In genomic region chr16:76022181-76022580, GRCm38 (mm10) we compare ENCODE assay signal across 25 mouse cellular contexts. TPM values are rescaled to one million over a fixed set of nuclear protein-coding genes. Genes with fewer than 3 reads are reported as not detected.
DNase-seq lines count a peak whose midpoint lies in the region; ATAC-seq and TF ChIP-seq lines count a peak whose summit lies in the region.
"Had no signal": no experiment of that assay in that cellular context is flagged by ENCODE, and none has a peak within 500 bp of the region (broad histone marks: within the 10 kb centered on the region; RNA-seq: fewer than 3 reads in every experiment).

TSS of gene Samsn1 (minus strand) at chr16:76022281.

- TF ChIP-seq CTCF in CH12.LX (conservative IDR thresholded peaks at IDR 0.05 in 1 of 2, IDR thresholded peaks at IDR 0.05 in 1 of 2; ENCODE audit: low read depth in 2 of 2, low read length in 2 of 2), result no peak
- no peak for TF ChIP-seq CTCF in bone marrow, adult 2 months (IDR thresholded peaks at IDR 0.05; ENCODE audit: control insufficient read depth, insufficient read depth, low read length)

- no peak within 1 kb of the TSS for H3K9ac ChIP-seq in CH12.LX (ENCODE audit: insufficient read depth, low read depth)
- H3K9ac ChIP-seq: heart, embryonic 15.5 days; lung, embryonic 15.5 days; midbrain, embryonic 15.5 days; stomach, embryonic 15.5 days had no signal

- DNase-seq in CH12.LX (ENCODE audit: extremely low read depth), result no peak
- no peak for DNase-seq in spleen, adult 18-20 months
- DNase-seq in forebrain, embryonic 10.5 days (ENCODE audit: extremely low spot score, low spot score), result no peak
- DNase-seq in spleen, postnatal 4 days (ENCODE audit: low spot score in 2 of 2), result no peak
- no peak for DNase-seq in left cerebral cortex, postnatal 25 days (ENCODE audit: low spot score in 2 of 2)
- DNase-seq: adrenal gland, postnatal 14 days; B cell, adult 2 months; cerebellum, adult 11-12 months; cerebellum, postnatal 14 days; embryo, embryonic 11 days; gastrocnemius, postnatal 14 days; heart, adult 2 months; heart, postnatal 4 days; thymus, adult 2 months had no signal

- no peak within 1 kb of the TSS for H3K4me2 ChIP-seq in CH12.LX (ENCODE audit: insufficient read depth, low read depth, poor library complexity, severe bottlenecking)
- H3K4me2 ChIP-seq: heart, embryonic 15.5 days; lung, embryonic 15.5 days; midbrain, embryonic 15.5 days; stomach, embryonic 15.5 days had no signal

- dilution Hi-C loops in CH12.LX (cut with MboI; ENCODE audit: extremely low pct_ligation_motif_present, extremely low pct_unique_long_range_greater_than_20kb, low sequenced_read_pairs), result no loop called here

- H3K27ac ChIP-seq in CH12.LX (ENCODE audit: insufficient read depth, low read depth), result no peak within 1 kb of the TSS
- no peak within 1 kb of the TSS for H3K27ac ChIP-seq in bone marrow, adult 2 months (ENCODE audit: control insufficient read depth, insufficient read depth, low read depth, low read length, poor library complexity)
- H3K27ac ChIP-seq in forebrain, embryonic 10.5 days, result no peak within 1 kb of the TSS
- H3K27ac ChIP-seq: heart, adult 2 months; heart, embryonic 15.5 days; lung, embryonic 15.5 days; midbrain, embryonic 15.5 days; stomach, embryonic 15.5 days had no signal

- no peaks in the 10 kb centered on the region for H3K9me3 ChIP-seq in CH12.LX (replicated peaks; ENCODE audit: low read length)
- no peaks in the 10 kb centered on the region for H3K9me3 ChIP-seq in forebrain, embryonic 10.5 days
- H3K9me3 ChIP-seq: heart, embryonic 15.5 days; lung, embryonic 15.5 days; midbrain, embryonic 15.5 days; stomach, embryonic 15.5 days had no signal

- intact Hi-C loops in left cerebral cortex, postnatal 25 days (cut with DNase I), result no loop called here

- H3K4me1 ChIP-seq in CH12.LX (ENCODE audit: control insufficient read depth in 1 of 2, insufficient read depth in 2 of 2), result no peaks in the 10 kb centered on the region
- no peaks in the 10 kb centered on the region for H3K4me1 ChIP-seq in bone marrow, adult 2 months (ENCODE audit: control insufficient read depth, insufficient read depth, low read length)
- no peaks in the 10 kb centered on the region for H3K4me1 ChIP-seq in forebrain, embryonic 10.5 days
- H3K4me1 ChIP-seq: heart, embryonic 15.5 days; lung, embryonic 15.5 days; midbrain, embryonic 15.5 days; stomach, embryonic 15.5 days had no signal

- WGBS in bone marrow, adult 2 months, result 89% methylated on average over 7 of the region's 7 CpGs
- 84% methylated on average over 7 of the region's 7 CpGs for WGBS in forebrain, embryonic 10.5 days

- TF ChIP-seq EP300 in CH12.LX (IDR thresholded peaks at IDR 0.05; ENCODE audit: low read length), result no peak

- no peaks in the 10 kb centered on the region for H3K36me3 ChIP-seq in CH12.LX (replicated peaks in 1 of 2; ENCODE audit: control insufficient read depth in 1 of 2, insufficient read depth in 1 of 2, low read length in 1 of 2)
- no peaks in the 10 kb centered on the region for H3K36me3 ChIP-seq in forebrain, embryonic 10.5 days (replicated peaks)
- H3K36me3 ChIP-seq: heart, embryonic 15.5 days; lung, embryonic 15.5 days; midbrain, embryonic 15.5 days; stomach, embryonic 15.5 days had no signal

- no peaks in the 10 kb centered on the region for H3K27me3 ChIP-seq in CH12.LX (replicated peaks)
- H3K27me3 ChIP-seq in forebrain, embryonic 10.5 days (ENCODE audit: poor library complexity, severe bottlenecking), result no peaks in the 10 kb centered on the region
- H3K27me3 ChIP-seq: heart, embryonic 15.5 days; lung, embryonic 15.5 days; midbrain, embryonic 15.5 days; stomach, embryonic 15.5 days had no signal

- no peak within 1 kb of the TSS for H3K4me3 ChIP-seq in CH12.LX (replicated peaks in 1 of 3; ENCODE audit: low read depth in 2 of 3, low read length in 2 of 3, poor library complexity in 1 of 3)
- no peak within 1 kb of the TSS for H3K4me3 ChIP-seq in bone marrow, adult 2 months (replicated peaks; ENCODE audit: control insufficient read depth, low read depth, low read length)
- no peak within 1 kb of the TSS for H3K4me3 ChIP-seq in forebrain, embryonic 10.5 days
- H3K4me3 ChIP-seq: heart, adult 2 months; heart, embryonic 15.5 days; lung, embryonic 15.5 days; midbrain, embryonic 15.5 days; stomach, embryonic 15.5 days had no signal

- in situ Hi-C loops in CH12.LX (cut with MboI; ENCODE audit: low pct_ligation_motif_present, low pct_unique_long_range_greater_than_20kb, low sequenced_read_pairs), result no loop called here

- no peak for TF ChIP-seq RAD21 in CH12.LX (IDR thresholded peaks at IDR 0.05; ENCODE audit: low read depth, low read length)

- no peak for TF ChIP-seq POLR2A in CH12.LX (IDR thresholded peaks at IDR 0.05; ENCODE audit: low read depth, low read length)
- no peak for TF ChIP-seq POLR2A in bone marrow, adult 2 months (IDR thresholded peaks at IDR 0.05; ENCODE audit: borderline replicate concordance, control insufficient read depth, low read depth, low read length)

- ATAC-seq in inflammation-experienced regulatory T-cells, adult 6 months, result no peak
- ATAC-seq in megakaryocyte progenitor cell, adult 5-6 weeks (replicated peaks; ENCODE audit: poor library complexity), result no peak
- ATAC-seq: forebrain, embryonic 14.5 days; hindbrain, embryonic 16.5 days; intestine, postnatal 0 days; midbrain, embryonic 15.5 days; Patski had no signal

- no peaks in the 10 kb centered on the region for H3K79me2 ChIP-seq in CH12.LX (replicated peaks; ENCODE audit: control insufficient read depth, extremely low read depth, insufficient read depth, poor library complexity, severe bottlenecking)

TF ChIP-seq in CH12.LX, 34 proteins besides CTCF, POLR2A, EP300 and RAD21:
- no peak for TF ChIP-seq GABPA (IDR thresholded peaks at IDR 0.05; ENCODE audit: insufficient replicate concordance, low read depth, low read length)
- TF ChIP-seq CHD1 (IDR thresholded peaks at IDR 0.05; ENCODE audit: low read depth, low read length), result no peak
- no peak for TF ChIP-seq E2F4 (IDR thresholded peaks at IDR 0.05; ENCODE audit: insufficient replicate concordance, low read depth, low read length)

RNA-seq across cellular contexts. Expression of gene Samsn1, which starts in this region (rescaled TPM):
- total RNA-seq in CH12.LX (2012; rRNA removed) (26.7 and 27.7 TPM in 2 replicates), CH12.LX (2014; rRNA removed) (76.9 and 78.6 TPM in 2 replicates)
- 29.3 and 29.6 TPM in 2 replicates for polyA plus RNA-seq in CH12.LX (2012; ENCODE audit: insufficient read length, low read depth)
- polyA plus RNA-seq in bone marrow, adult 2 months (2011; ENCODE audit: insufficient read depth, insufficient read length, low replicate concordance, missing spikeins), result 8.1 and 13.2 TPM in 2 replicates
- polyA plus RNA-seq in inflammation-experienced regulatory T-cells, adult 6 months (2017; shearing (Covaris generic)), result 100 to 1,000 TPM; 140 to 182 (median 152) TPM
- total RNA-seq in megakaryocyte progenitor cell, adult 5-6 weeks (2015), result 78.7 and 93.6 TPM in 2 replicates
- 73.9 and 91.6 TPM in 2 replicates for total RNA-seq in megakaryocyte progenitor cell, adult 5-6 weeks (2017)
- 1.7 and 2.1 TPM in 2 replicates for polyA plus RNA-seq in forebrain, embryonic 10.5 days (2016; fragmentation: Nextera tagmentation; extraction: Ambion mirVana)
- total RNA-seq in left cerebral cortex, postnatal 25 days (2021), result 1 to 10 TPM; 1.4 to 2.3 TPM
- polyA plus RNA-seq: Patski had no signal

Comparison
In these comparisons a context has a peak if more than half of its experiments do, and no peak if none do; other contexts are left out.
1. RNA of gene Samsn1 (total RNA-seq): 73.9 to 93.6 TPM in megakaryocyte progenitor cell, adult 5-6 weeks and 26.7 to 78.6 TPM in CH12.LX; 1.4 to 2.3 TPM in left cerebral cortex, postnatal 25 days; every median in the first group is over 4 times any median in the second.